Mouse (Mus musculus): ENCODE results near the gene Cdk6. TPM values are rescaled to one million over a fixed set of nuclear protein-coding genes. Genes with fewer than 3 reads are reported as not detected.
"Not testable (repeated sequence)": the region's sequence is repeated elsewhere in the genome, so short reads cannot be mapped to it uniquely, and the experiment has no call there.

Cdk6 gene
- polyA plus RNA-seq, 1 experiment from 2014 or later = 36.0 TPM

GRCm38 (mm10) chr5:3396910-3397575 is 55.8 kb downstream of the Cdk6 start:
- no peak overlapping the region for H3K9ac ChIP-seq
- ATAC-seq (ENCODE audit: insufficient number of reproducible peaks, low FRiP score, low TSS enrichment, low read depth) = no peak
- no peak overlapping the region for H3K4me2 ChIP-seq (replicated peaks)
- no peaks in the 10 kb centered on the region for H3K9me3 ChIP-seq (replicated peaks)
- no peaks in the 10 kb centered on the region for H3K4me1 ChIP-seq
- H3K27ac ChIP-seq (replicated peaks) = no peak overlapping the region
- no peaks in the 10 kb centered on the region for H3K36me3 ChIP-seq
- no peaks in the 10 kb centered on the region for H3K27me3 ChIP-seq
- 83% methylated on average over 11 of the region's 11 CpGs for WGBS
- no peak overlapping the region for H3K4me3 ChIP-seq (replicated peaks)

DNA sequence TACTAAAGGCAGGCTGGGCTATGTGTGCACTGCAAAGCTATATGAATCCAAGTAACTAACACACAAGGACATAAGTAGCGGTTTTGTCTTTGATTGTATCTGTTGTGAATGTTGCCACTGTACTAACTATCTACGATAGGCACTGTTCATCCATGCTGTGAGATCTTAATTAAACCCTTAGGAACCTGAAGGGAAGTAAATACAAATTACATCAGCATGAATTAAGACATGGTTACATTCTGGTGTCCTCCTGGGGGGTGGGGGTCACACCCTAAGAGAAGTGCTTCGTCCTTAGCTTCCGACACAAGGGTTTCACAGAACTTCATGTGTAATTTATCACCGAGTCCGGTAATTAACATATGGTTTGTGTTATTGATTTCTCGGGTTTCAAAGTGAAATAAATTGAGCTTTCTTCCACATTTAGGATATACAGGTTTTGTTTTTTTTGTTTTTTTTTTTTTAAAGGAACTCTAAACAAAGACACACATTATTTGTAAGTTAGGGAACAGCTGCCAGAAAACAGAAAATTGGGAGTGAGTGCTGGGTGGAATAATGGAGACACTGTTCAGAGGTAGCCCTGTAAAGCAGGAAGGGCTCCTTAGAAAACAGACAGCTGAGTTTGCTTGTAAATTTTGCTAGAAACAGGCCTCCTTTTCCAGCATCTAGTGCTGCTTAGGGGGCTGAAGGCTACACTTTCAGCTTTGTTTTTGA is 58.7 kb downstream of the Cdk6 start:
- WGBS = 45% methylated on average over 7 of the region's 7 CpGs
- no peak for ATAC-seq (ENCODE audit: insufficient number of reproducible peaks, low FRiP score, low TSS enrichment, low read depth)
- H3K9me3 ChIP-seq (replicated peaks) = no peaks in the 10 kb centered on the region
- H3K4me3 ChIP-seq (replicated peaks) = no peak overlapping the region
- no peak overlapping the region for H3K9ac ChIP-seq
- no peaks in the 10 kb centered on the region for H3K4me1 ChIP-seq
- H3K36me3 ChIP-seq = no peaks in the 10 kb centered on the region
- H3K4me2 ChIP-seq (replicated peaks) = no peak overlapping the region
- H3K27ac ChIP-seq (replicated peaks) = no peak overlapping the region
- H3K27me3 ChIP-seq = no peaks in the 10 kb centered on the region

DNA sequence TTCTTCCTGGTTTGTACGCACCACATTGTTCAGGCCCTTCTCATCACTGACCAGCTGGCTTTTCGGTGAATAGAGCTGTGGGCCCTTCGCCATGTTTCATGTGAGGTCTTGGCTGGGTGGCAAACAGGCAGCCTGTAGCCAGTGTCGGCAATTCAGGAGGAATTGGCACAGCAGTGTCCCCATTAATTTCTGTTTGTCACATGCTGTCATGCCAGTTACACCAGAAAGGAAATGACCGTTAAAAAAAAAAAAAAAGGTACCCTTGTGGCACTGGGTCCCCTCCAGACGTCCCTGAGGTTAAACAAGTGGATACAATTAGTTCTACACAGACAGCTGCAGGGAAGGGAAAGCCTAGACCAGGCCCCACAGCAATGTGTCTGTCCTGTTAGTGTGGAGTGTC is 63.8 kb downstream of the Cdk6 start:
- no peaks in the 10 kb centered on the region for H3K27me3 ChIP-seq
- H3K36me3 ChIP-seq = no peaks in the 10 kb centered on the region
- H3K4me1 ChIP-seq = no peaks in the 10 kb centered on the region
- WGBS = 45% methylated on average over 6 of the region's 6 CpGs
- H3K9ac ChIP-seq = no peak overlapping the region
- no peak overlapping the region for H3K4me3 ChIP-seq (replicated peaks)
- H3K9me3 ChIP-seq (replicated peaks) = no peaks in the 10 kb centered on the region
- ATAC-seq (ENCODE audit: insufficient number of reproducible peaks, low FRiP score, low TSS enrichment, low read depth) = no peak
- no peak overlapping the region for H3K27ac ChIP-seq (replicated peaks)
- H3K4me2 ChIP-seq (replicated peaks) = no peak overlapping the region

- Histone ChIP-seq H3K4me1 (no peaks in the 10 kb centered on the region), H3K4me2 (replicated peaks) (no peak overlapping the region), H3K27ac (replicated peaks) (no peak overlapping the region), H3K9ac (no peak overlapping the region), H3K36me3 (no peaks in the 10 kb centered on the region), H3K9me3 (replicated peaks) (no peaks in the 10 kb centered on the region), H3K4me3 (replicated peaks) (no peak overlapping the region), H3K27me3 (no peaks in the 10 kb centered on the region)
- no peak for ATAC-seq (ENCODE audit: insufficient number of reproducible peaks, low FRiP score, low TSS enrichment, low read depth)
- whole genome bisulfite sequencing = 39% methylated on average over 6 of the region's 6 CpGs
Observed at GRCm38 (mm10) chr5:3405503-3405902, 64.2 kb downstream of the Cdk6 start.

GRCm38 (mm10) chr5:3407926-3408325 is 66.6 kb downstream of the Cdk6 start:
- H3K4me2 ChIP-seq (replicated peaks) = no peak overlapping the region
- H3K9me3 ChIP-seq (replicated peaks) = no peaks in the 10 kb centered on the region
- H3K27me3 ChIP-seq = no peaks in the 10 kb centered on the region
- H3K4me1 ChIP-seq = no peaks in the 10 kb centered on the region
- no peak overlapping the region for H3K4me3 ChIP-seq (replicated peaks)
- no peak overlapping the region for H3K9ac ChIP-seq
- no peak for ATAC-seq (ENCODE audit: insufficient number of reproducible peaks, low FRiP score, low TSS enrichment, low read depth)
- H3K27ac ChIP-seq (replicated peaks) = no peak overlapping the region
- H3K36me3 ChIP-seq = no peaks in the 10 kb centered on the region
- WGBS = 39% methylated on average over 9 of the region's 9 CpGs

GRCm38 (mm10) chr5:3418183-3418582 is 76.9 kb downstream of the Cdk6 start:
- not testable (repeated sequence) for H3K27me3 ChIP-seq; H3K36me3 ChIP-seq; H3K4me1 ChIP-seq; ATAC-seq (ENCODE audit: insufficient number of reproducible peaks, low FRiP score, low TSS enrichment, low read depth); H3K9me3 ChIP-seq (replicated peaks); H3K9ac ChIP-seq; H3K4me2 ChIP-seq (replicated peaks); H3K4me3 ChIP-seq (replicated peaks); H3K27ac ChIP-seq (replicated peaks)
- WGBS = 46% methylated on average over 1 of the region's 1 CpGs

GRCm38 (mm10) chr5:3420094-3420831 is 79.0 kb downstream of the Cdk6 start:
- no peak overlapping the region for H3K9ac ChIP-seq
- WGBS = 76% methylated on average over 10 of the region's 10 CpGs

DNA sequence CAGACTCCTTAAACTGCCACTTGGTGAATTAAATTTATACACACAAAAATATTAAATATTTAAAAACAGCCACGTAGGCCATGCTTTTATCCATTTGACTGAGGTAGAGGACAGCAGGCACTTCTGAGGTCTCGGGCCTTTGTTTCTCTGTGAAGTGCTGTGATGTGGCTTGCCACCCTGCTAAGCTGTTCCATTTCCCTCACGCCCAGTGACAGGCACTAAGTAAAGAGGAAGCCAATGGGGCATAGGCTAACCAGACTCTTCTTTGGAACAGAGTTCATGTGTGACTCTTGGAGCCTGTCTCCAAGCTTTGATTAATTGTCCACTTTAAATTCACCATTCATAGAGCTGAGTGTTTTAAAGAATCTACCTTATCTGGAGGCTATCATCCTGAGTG is 79.5 kb downstream of the Cdk6 start:
- H3K36me3 ChIP-seq = no peaks in the 10 kb centered on the region
- H3K4me3 ChIP-seq (replicated peaks) = no peak overlapping the region
- 87% methylated on average over 3 of the region's 3 CpGs for WGBS
- no peak overlapping the region for H3K27ac ChIP-seq (replicated peaks)
- H3K4me1 ChIP-seq = 0 out of 2 replicates have a peak, but pooled peaks cover 2% of the 10 kb centered on the region
- no peak for ATAC-seq (ENCODE audit: insufficient number of reproducible peaks, low FRiP score, low TSS enrichment, low read depth)
- no peaks in the 10 kb centered on the region for H3K9me3 ChIP-seq (replicated peaks)
- no peak overlapping the region for H3K9ac ChIP-seq
- H3K27me3 ChIP-seq = no peaks in the 10 kb centered on the region
- no peak overlapping the region for H3K4me2 ChIP-seq (replicated peaks)

More at GRCm38 (mm10) chr5:3420094-3420831, 79.0 kb downstream of the Cdk6 start:
- H3K36me3 ChIP-seq = no peaks in the 10 kb centered on the region
- H3K9me3 ChIP-seq (replicated peaks) = no peaks in the 10 kb centered on the region
- H3K4me2 ChIP-seq (replicated peaks) = no peak overlapping the region
- 0 out of 2 replicates have a peak, but pooled peaks cover 2% of the 10 kb centered on the region for H3K4me1 ChIP-seq
- no peak overlapping the region for H3K4me3 ChIP-seq (replicated peaks)
- ATAC-seq (ENCODE audit: insufficient number of reproducible peaks, low FRiP score, low TSS enrichment, low read depth) = no peak
- H3K27me3 ChIP-seq = no peaks in the 10 kb centered on the region
- no peak overlapping the region for H3K27ac ChIP-seq (replicated peaks)

DNA sequence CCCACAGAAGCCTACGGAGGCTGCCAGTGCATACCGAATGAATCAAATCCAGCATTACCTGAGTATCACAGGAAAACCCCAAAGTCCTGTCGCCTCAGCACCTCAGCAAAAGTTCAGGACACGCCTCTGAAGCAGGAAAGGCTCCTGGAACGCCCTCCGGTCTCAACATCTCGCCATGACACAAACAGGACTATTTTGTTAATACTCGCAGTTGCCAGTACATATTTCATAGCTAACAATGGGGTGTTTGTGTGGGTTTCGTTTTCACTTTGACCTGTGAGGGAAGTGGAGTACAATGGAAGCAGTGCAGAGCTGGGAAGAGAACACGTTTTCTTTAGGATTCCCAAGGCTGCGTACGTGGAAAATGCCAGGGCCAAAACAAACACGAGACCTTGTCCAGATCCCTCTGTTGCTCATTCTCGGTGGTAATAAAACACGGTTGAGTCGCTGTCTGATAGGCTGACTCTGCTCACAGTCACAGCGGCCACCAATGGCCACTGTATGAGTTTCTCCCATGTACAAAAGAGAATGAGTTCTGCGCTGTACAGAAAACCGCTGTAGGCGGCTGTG is 91.9 kb downstream of the Cdk6 start:
- not testable (repeated sequence) for H3K9me3 ChIP-seq (replicated peaks); H3K36me3 ChIP-seq; H3K9ac ChIP-seq; ATAC-seq (ENCODE audit: insufficient number of reproducible peaks, low FRiP score, low TSS enrichment, low read depth); H3K27ac ChIP-seq (replicated peaks); H3K4me1 ChIP-seq; H3K27me3 ChIP-seq; H3K4me2 ChIP-seq (replicated peaks); H3K4me3 ChIP-seq (replicated peaks)
- 67% methylated on average over 20 of the region's 20 CpGs for WGBS

DNA sequence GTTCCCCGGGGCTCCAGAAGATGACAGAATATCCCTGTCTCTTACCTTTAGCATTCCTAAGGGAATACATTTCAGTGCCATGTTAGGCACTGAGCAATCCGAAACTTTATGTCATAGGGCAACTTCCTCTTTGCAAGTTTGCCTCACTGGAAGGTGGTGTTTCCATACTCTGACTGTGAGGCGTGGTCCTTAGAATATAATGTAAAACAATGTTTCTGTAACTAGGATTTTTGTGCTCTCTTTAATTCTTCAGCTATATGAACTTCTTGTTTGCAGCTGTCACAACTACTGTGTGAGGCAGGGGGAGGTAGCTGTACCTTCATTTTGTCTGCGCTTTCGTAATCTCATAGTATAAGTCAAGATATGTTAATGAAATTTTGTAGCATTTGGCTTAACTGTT is 92.8 kb downstream of the Cdk6 start:
- not testable (repeated sequence) for H3K4me1 ChIP-seq; H3K36me3 ChIP-seq; H3K27me3 ChIP-seq; H3K4me2 ChIP-seq (replicated peaks); ATAC-seq (ENCODE audit: insufficient number of reproducible peaks, low FRiP score, low TSS enrichment, low read depth); H3K27ac ChIP-seq (replicated peaks); H3K4me3 ChIP-seq (replicated peaks); H3K9ac ChIP-seq; H3K9me3 ChIP-seq (replicated peaks)
- 88% methylated on average over 5 of the region's 5 CpGs for WGBS

DNA sequence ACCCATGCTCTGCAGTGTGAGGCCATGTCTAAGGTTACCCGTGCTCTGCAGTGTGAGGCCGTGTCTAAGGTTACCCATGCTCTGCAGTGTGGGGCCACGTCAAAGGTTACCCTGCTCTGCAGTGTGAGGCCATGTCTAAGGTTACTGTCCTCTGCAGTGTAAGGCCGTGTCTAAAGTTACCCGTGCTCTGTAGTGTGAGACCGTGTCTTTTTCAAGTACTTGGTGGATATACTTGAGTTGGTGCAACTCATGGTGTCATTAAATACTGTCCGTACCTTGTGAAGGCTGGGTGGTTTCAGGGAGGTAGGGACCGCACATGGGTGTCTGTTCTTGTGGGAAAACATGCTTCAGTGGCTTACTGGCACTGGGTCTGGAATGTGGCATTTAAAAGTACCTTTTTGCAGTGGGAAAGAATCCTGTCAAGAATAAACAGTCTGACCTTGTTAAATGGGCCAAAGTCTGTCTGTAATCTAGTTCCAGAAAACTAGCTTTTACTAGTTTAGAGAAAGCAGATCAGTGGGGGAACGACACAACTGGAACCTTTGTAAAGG is 97.2 kb downstream of the Cdk6 start:
- not testable (repeated sequence) for H3K9me3 ChIP-seq (replicated peaks); H3K4me1 ChIP-seq; H3K4me2 ChIP-seq (replicated peaks); H3K27ac ChIP-seq (replicated peaks); H3K36me3 ChIP-seq; H3K4me3 ChIP-seq (replicated peaks); ATAC-seq (ENCODE audit: insufficient number of reproducible peaks, low FRiP score, low TSS enrichment, low read depth); H3K9ac ChIP-seq; H3K27me3 ChIP-seq
- WGBS = 76% methylated on average over 9 of the region's 9 CpGs

Measured in embryonic facial prominence, embryonic 15.5 days (tissue).